In genomic region chr5:51072674-51073468, GRCm38 (mm10) we compare ENCODE assay signal across 13 mouse cellular contexts.
DNase-seq lines count a peak whose midpoint lies in the region; ATAC-seq lines count a peak whose summit lies in the region.
"Had no signal": no experiment of that assay in that cellular context is flagged by ENCODE, and none has a peak within 500 bp of the region (broad histone marks: within the 10 kb centered on the region; RNA-seq: fewer than 3 reads in every experiment).

No protein-coding gene starts in this region.

- WGBS in heart, embryonic 10.5 days: 75% methylated on average over 8 of the region's 8 CpGs

- no peak for ATAC-seq in granulocyte monocyte progenitor cell, adult 5-6 weeks (replicated peaks; ENCODE audit: poor library complexity, severe bottlenecking)
- ATAC-seq: forebrain, embryonic 14.5 days; midbrain, embryonic 15.5 days had no signal

- no peaks in the 10 kb centered on the region for H3K27me3 ChIP-seq in heart, embryonic 10.5 days (ENCODE audit: insufficient read depth, poor library complexity, severe bottlenecking)
- H3K27me3 ChIP-seq: liver, embryonic 15.5 days; midbrain, embryonic 15.5 days had no signal

- H3K4me1 ChIP-seq in brown adipose tissue, adult 24 weeks (ENCODE audit: control insufficient read depth, insufficient read depth, insufficient read length, low read length): no peaks in the 10 kb centered on the region
- H3K4me1 ChIP-seq in heart, embryonic 10.5 days: no peaks in the 10 kb centered on the region
- H3K4me1 ChIP-seq: liver, embryonic 15.5 days; midbrain, embryonic 15.5 days had no signal

- H3K9me3 ChIP-seq in heart, embryonic 10.5 days: no peaks in the 10 kb centered on the region
- H3K9me3 ChIP-seq: liver, embryonic 15.5 days; midbrain, embryonic 15.5 days had no signal

- DNase-seq in heart, postnatal 10 days: peak; percentile 13
- no peak for DNase-seq in heart, postnatal 36 days
- peak; percentile 27 to 39 for DNase-seq in kidney, postnatal 36 days
- DNase-seq in mesoderm, embryonic 11.5 days (ENCODE audit: low read depth, low spot score): peak; percentile 30
- no peak for DNase-seq in heart, adult 11 months
- DNase-seq in heart, embryonic 10.5 days (ENCODE audit: low spot score): no peak
- DNase-seq: cerebellum, postnatal 36 days; left cerebral cortex, postnatal 4 days had no signal

- no peak overlapping the region for H3K4me3 ChIP-seq in brown adipose tissue, adult 24 weeks (ENCODE audit: insufficient read depth, low read depth, low read length)
- no peak overlapping the region for H3K4me3 ChIP-seq in heart, embryonic 10.5 days
- H3K4me3 ChIP-seq: liver, embryonic 15.5 days; midbrain, embryonic 15.5 days had no signal

- no peaks in the 10 kb centered on the region for H3K36me3 ChIP-seq in heart, embryonic 10.5 days
- H3K36me3 ChIP-seq: liver, embryonic 15.5 days; midbrain, embryonic 15.5 days had no signal

- peak overlapping the region; percentile 52 for H3K27ac ChIP-seq in brown adipose tissue, adult 24 weeks (replicated peaks; ENCODE audit: low read depth, low read length)
- no peak overlapping the region for H3K27ac ChIP-seq in heart, embryonic 10.5 days
- H3K27ac ChIP-seq: liver, embryonic 15.5 days; midbrain, embryonic 15.5 days had no signal

- intact Hi-C loops in heart, postnatal 10 days (cut with DNase I): no loop called here
- intact Hi-C loops in heart, postnatal 36 days (cut with DNase I): no loop called here

Comparison
In these comparisons a context has a peak if more than half of its experiments do, and no peak if none do; other contexts are left out.
1. DNase-seq: peak in heart, postnatal 10 days (2 of 2), kidney, postnatal 36 days (2 of 2) and mesoderm, embryonic 11.5 days (single experiment); none in heart, postnatal 36 days (0 of 2), heart, adult 11 months (single experiment) and heart, embryonic 10.5 days (single experiment).